Mouse (Mus musculus) cerebellum, postnatal 25 days (tissue): Measurements from ENCODE around the gene Soat2.

Experiments used
- DNase-seq, 2 experiments: peaks; one replicate each; pipeline ENCODE4 v3.0.0; 2021; ENCODE audit warnings: mixed read lengths in 2 of 2

Soat2 gene

DNA sequence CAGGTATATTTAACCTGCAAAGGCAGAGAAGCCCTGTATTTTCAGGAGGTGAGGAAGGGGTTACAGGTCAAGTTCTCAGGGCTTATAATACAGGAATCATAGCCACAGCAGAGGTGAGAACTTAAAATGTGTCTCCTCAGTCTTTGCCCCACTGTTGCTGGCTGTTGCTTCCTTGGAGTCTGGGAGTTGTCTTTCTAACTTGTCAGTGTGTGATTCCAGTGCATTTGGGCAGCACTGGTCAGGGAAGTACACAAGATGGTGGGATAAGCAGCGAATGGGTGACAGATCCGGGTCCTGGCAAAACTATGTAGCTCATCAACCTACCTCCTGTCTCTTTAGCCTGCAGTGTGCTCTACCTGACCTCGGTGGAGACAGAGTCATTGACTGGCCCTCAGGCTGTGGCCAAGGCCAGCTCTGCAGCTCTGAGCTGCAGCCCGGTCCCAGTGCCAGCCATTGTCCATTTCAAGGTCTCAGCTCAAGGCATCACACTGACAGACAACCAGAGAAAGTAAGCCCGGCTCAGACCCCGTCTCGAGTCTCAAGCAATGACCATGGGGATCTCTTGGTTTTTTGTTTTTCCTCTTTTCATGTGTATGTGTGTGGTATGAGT, 35.6 kb upstream of the Soat2 start:
- peak in 1 of 2 experiments; percentile 45 for DNase-seq

DNA sequence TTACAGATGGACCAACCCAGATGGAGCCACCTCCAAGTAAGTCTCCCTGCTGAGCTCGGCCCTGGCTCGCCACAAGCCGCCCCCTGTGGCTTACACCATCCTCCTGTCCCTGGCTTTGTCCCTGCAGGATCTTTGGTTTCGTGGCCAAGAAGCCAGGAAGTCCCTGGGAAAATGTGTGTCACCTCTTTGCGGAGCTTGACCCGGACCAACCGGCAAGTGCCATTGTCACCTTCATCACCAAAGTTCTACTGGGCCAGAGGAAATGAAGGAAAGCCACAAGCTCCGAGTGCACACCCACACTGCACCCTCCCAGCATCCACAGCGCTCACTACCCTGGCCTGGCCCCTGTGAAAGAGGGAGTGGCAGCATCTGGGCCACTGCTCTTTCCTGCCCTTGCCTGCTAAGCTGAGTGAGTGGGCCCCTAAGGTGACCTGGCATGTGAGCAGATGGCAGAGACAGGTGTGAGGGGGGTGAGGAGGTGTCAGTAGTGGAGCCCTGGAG, 34.5 kb upstream of the Soat2 start:
- peak; percentile 60 to 70 for DNase-seq

DNA sequence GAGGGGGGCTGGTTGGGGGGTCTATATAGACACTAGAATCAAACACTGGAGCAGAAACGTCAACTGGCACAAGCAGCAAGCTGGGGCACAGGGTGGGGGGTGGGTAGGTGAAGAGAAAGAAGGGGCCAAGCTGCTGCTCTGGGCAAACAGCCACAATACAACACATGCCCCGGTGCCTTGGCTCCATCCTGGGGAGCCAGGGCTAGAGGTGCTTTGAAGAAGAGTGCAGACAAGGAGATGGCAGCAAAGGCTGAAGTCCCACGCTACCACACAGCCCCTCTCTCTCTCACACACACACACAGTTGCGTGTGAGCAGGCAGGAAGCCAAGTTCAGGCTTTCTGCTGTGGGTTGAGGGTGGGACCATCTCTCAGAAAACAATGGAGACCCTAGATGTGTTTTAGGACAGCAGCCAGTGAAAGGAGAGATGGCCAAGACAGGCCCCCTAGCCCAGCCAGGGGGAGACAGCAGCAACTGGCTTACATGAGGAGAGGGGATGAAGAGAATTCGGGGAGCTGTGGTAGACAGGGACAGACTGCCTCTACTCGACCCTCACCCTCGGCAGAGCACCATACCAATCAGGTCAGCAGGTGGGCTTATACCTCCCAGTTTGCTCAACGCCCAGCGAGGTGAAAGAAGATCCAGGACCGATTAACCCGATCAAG, 33.4 kb upstream of the Soat2 start:
- DNase-seq: peak in 1 of 2 experiments; percentile 63

DNA sequence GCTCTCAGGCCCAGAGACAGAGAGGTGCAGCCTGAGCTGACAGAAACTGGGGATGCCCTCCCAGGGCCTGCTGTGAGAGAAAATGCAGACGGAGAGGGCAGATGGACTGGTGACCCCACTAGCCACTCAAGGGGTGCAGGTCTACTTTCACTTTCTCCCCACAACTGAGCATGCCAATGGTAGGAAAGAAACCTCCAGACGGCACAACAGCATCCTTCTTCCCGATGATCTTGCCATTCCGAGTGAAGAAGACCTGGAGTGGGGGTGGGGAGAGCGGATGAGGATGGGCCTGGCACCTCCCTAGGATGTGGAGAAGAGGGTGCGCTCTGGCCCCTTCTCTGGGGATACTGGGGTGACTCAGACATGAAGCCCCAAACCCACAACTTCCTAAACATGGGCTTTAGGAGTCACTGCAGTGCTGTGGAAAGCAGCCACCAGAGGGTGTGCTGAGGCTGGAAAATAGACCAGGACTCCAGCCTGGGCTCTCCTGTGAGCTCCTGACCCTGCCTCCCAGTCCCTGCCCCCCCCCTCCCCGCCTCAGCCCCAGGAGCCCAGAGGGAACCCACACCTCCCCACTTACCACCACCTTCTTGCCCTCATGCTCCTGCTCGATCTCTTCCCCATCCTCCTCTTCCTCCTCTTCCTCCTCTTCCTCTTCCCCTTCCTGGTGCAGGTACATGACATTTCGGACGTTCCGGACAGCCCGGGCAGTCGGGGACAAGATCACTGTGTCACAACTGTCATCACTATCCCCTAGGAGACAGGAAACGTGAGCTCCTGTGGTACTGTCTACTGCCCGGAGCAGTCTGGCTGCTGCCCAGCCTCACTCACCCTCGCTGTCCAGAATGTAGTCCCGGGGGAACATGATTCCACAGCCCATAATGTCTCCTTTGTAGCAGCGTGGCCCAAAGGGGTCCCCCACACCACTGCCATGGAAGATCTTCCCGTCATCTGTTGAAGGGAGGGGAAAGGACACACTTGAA, 32.6 kb upstream of the Soat2 start:
- DNase-seq: peak in 1 of 2 experiments; percentile 77

DNA sequence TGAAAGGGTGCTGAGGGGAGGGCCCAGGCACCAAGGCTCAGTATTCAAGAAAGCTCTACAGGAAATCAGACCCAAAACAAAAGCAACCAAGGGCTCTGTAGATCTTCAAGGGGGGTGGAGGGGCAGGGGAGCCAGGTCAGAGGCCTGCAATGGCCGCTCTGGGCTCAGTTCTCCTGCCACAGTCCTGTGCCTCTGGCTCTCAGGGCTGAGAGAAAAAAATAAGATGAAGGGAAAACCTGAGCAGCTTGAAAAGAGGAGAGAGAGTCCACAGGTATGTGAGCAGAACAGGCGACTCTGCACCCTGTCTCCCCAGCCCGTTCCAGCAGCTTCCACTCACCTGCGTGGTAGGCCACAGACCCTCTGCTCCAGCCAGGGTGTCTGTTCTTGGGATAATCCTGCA, 31.7 kb upstream of the Soat2 start:
- DNase-seq: peak in 1 of 2 experiments; percentile 34

DNA sequence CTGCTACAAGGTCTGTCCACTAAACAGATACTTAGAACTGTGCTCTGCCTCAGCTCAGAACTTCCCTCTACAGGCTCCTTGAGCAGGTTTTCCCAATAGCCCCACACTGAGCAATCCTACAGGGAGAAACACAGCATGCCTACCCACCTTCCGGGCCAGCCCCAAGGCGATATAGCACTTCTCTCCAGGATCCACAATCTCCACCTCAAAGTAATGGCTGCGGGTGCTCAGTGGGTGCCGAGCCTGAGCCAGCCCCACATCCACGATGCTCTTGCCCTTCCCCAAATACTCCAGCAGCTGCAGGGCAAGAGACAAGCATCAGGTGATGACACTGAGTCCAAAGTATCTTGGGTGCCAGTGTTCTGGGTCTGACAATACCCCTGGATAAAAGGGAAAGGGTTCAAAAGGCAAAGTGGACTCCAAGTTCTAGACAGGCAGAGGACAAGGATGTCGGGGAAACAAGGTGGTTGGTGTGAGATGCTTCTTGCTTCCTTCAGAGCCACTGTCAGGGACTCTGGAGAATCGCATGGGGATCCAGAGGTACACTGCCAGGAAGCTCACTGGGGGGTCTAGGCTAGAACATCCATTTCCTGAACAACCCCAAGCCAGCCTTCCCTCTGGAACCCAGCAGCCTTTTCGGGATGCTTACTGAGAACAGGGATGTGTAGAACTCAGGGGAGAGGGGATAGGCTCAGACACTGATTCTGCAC, 31.1 kb upstream of the Soat2 start:
- peak in 1 of 2 experiments; percentile 33 for DNase-seq

DNA sequence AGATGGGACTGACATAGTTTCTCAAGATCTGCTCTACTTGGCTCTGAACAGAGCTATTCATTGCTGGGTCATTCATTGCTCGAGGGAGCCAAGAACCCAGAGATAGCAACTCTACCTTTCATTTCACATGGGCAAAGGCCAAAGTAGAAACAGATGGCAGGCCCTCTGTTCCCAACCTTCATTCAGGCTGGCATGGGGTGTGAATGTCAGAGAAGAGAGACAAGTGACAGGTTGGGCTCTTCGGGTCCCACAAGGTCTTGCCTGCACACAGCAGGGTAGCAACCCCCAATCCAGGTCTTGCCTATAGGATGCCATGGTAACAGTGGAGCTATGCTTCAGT, 30.5 kb upstream of the Soat2 start:
- DNase-seq: peak; percentile 86 to 88

DNA sequence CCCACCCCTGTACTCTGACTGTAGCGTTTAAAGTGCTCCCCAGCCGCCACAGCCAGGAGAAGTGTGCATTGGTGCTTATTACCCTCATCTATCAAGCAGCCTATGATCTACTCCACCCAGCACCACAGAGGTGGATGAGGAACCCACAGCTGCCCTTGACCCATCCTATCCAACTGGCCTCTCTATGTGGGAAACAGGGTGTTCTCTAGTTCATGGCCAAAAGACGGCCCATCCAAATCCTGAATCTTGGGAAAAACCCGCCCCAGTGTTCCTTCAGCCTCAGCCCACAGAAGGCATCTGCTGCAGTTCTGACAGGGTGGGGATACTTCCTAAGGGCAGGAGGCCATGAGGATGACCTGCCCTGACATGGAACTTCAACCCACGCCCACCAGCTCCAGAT, 29.8 kb upstream of the Soat2 start:
- no peak for DNase-seq

DNA sequence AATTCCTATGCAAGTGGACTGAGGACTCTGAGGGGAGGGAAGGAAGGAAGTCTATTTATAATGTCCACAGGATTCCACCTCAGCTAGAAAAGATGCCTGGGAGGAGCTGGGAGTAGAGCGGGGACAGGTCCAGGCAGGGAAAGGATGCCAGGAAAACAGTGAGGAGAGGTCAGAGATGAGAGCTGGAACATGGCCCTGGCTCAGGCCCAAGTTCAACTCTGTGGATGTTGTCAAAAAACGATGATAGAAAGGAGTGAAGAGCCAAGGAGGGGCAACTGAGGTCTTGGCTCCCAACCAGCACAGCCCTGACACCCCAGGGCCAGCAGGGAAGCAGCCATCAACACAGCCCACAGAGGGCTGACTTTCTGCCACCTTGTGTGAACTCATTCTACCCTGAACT, 24.0 kb upstream of the Soat2 start:
- peak; percentile 81 to 89 for DNase-seq

DNA sequence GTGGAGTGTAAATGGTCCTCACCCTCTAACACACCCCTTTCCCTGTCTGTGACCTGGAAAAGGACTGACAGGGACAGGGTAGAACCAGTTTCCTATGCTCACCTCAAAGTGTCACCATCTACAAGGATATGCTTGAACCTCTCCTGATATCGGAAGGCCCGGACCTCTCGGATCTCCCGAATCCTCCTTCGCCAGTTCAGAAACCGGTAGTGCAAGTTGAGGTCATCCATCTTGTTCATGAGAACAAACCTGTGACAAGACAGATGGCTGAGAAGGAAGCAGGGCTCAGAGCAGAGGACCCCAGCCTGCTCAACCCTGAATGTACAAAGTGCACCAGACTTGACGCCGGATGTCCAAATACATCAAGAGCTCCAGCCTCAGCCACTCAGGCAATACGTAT, 17.0 kb upstream of the Soat2 start:
- no peak for DNase-seq

DNA sequence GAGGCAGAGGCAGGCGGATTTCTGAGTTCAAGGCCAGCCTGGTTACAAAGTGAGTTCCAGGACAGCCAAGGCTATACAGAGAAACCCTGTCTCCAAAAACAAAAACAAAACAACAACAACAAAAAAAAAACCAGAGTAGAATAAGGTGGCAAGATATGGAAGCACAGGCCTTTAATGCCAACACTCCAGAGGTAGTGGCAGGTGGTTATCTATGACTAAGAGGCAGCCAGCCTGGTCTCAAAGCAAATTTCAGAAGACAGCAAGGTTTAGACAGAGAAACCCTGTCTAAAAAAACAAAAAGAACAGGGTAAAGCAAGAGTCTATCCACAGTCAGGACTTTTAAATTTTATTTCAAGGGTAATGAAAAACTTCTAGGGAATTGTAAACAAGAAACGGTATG, 15.6 kb upstream of the Soat2 start:
- DNase-seq: no peak

DNA sequence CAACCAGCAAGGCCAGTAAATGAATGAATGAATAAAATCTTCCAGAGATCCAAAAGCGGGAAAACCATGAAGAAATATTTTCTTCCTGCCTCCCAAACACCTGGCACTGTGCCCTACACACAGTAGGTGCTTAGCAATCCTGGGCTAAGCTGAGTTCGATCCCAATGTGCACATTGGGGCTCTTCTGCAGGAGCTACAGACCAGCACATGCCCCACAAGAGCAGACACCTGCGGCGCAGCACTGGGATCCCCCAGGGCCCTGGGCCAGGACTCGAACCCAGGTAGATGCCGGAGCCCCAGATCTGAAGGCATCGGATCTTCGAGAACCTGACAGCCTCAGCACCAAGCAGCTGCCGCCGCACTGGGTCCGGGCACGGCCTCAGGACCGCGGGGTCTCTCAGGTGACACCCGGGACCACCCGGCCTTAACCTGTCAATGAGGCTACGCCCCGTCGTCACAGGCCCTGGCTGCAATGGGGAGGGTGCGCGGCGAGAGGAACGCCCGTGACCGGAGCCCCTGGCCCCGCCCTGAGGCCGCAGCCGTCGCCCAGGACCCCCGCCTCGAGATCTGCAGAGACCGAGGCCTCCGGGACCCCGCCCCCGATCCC, 14.7 kb upstream of the Soat2 start:
- peak in 1 of 2 experiments; percentile 60 for DNase-seq

DNA sequence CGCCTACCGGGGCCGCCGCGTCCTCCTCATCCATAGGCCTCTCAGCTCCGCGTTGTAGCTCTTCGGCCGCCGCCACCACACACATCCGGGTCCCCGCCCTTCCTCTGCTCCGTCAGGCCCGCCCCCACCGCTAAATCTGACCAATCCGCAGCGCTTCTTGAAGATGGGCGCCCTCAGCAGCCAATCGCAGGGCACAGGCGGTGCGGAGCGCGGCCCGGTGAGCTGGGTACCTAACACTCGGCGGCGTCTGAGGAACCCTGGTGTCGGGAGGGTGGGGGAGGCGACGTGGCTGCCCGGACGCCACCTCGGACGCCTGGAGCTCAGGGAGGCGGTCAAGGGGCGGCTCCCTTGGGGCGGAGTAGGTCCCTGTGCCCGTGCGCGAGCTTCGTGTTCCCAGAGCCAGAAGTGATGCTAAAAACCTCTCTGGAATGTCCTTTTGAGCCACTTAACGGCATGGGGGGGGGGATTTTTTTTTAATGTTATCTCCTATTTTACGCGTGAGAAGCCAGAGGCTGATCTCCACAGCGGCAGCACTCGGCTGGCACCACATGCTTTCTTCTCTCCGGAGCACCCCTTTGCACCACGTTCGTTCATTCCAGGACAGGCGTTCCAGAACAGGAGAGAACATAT, 14.1 kb upstream of the Soat2 start, which contains the start of gene Spryd3:
Spryd3 (minus strand) TSS at position 106 of the 630 bp plus-strand sequence.
- DNase-seq: peak; percentile 98 to 100

DNA sequence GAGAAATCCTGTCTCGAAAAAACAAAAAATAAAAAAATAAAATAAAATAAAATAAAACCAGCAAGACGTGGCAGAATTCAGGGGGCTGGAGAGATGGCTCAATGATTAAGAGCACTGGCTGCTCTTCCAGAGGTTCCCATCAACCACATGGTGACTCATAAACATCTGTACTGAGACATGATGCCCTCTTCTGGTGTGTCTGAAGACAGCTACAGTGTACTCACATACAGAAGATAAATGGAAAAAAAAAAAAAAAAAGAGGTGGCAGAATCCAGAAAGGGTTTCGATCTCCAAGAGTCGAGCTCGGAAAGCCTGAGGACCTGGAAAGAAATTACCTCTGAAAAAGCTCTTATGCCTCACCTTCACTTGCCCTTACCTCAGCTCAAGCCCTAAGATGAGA, 9.2 kb upstream of the Soat2 start:
- no peak for DNase-seq

DNA sequence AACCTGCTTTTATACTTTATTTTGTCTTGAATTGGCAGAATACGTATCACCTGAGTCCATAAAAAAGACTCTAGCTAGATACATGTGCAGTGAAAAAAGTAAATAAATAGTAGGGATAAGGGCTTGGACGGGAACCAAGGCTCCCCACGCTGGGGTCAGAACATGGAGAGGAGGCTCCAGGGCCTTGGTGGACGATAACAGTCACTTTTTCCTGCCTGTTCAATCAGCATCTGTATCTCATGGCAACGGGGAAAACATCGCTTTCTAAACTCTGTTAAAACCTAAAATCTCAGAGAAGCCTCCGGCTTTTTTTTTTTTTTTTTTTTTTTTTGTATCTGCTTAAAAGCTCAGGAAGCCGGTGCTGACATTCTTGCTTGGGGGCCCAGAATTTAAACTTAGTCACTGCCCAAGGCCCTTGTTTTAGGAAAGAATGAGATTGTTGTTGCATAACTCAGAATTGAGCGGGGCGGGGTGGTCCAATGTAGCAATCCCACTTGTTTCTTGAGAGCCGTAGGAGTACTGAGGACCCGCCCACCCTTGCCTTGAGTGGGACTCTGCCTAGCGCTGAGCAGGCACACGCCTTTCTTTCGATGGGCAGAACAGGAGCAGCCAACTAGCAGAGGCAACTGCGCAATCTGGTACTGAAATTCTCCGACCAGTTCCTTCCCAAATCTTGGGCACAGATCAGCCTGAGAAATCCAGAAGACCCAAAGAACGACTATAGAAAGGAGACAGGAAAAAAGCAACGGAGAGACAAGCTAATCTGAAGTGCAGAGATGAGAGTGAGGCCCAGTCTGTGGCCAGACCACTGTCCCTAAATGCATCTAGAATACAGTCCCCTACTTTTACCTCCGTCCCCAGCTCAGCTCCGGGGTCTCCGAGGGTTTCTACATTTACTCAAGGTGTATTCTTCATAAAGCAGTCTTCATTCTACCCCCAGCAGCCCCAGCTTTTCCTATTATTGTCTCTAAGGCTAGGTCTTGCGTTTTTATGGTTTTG, 7.1 kb upstream of the Soat2 start:
- DNase-seq: no peak

DNA sequence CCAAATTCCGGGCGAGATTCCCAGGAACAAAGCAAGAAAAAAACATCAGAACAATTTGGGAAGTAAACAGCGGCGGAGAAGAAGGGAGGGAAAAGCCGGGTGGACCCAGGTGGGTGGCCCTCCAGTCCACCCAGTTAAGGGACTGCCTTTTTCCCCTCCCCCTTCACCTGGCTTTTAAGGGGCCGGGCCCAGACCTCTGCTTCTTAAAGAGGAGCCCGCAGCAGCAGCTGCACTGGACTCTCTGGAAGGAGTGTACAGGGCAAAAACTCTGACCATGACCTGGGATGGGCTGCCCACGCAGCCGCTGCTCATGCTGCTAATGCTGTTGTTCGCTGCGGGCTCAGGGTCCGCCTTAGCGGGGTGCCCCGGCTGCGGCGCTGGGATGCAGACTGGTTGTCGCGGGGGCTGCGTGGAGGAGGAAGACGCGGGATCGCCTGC, 6.0 kb upstream of the Soat2 start, which contains the start of gene Igfbp6:
Igfbp6 (plus strand) TSS at position 89 of the 438 bp plus-strand sequence.
- DNase-seq: no peak

DNA sequence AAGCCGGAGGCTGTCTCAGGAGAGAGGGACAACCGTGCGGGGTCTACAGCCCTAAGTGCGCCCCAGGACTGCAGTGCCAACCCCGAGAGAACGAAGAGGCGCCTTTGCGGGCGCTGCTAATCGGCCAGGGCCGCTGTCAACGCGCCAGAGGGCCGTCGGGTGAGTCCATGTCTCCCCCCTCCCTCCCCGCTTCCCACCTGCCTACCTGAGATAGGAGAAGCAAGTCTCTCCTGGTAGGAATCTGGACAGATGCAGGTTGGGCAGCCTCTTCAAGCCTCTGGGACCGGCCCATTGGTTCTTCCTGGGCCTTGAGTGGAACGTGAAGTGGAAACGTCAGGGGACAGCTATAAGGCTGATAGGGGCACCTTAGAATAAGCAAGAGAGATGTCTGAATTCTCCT, 5.6 kb upstream of the Soat2 start:
- no peak for DNase-seq

DNA sequence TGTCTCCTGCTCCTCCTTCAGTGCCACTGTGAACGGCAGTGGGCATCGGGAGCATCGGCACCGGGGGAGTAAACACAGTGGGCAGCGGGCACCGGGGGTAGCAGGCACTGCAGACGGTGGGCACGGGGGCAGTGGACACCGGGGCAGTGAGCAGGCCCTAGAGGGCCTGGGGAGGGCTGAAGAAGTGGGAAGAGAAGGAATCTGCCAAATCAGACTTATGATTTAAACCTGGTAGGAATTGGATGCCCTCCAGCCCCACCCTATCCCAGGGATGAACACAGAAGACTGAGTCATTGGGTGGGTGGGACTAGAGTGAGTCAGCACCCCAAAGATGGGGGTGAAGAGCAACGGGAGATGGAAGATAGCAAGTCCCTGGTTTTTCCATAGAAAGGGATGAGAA, 5.0 kb upstream of the Soat2 start:
- no peak for DNase-seq

DNA sequence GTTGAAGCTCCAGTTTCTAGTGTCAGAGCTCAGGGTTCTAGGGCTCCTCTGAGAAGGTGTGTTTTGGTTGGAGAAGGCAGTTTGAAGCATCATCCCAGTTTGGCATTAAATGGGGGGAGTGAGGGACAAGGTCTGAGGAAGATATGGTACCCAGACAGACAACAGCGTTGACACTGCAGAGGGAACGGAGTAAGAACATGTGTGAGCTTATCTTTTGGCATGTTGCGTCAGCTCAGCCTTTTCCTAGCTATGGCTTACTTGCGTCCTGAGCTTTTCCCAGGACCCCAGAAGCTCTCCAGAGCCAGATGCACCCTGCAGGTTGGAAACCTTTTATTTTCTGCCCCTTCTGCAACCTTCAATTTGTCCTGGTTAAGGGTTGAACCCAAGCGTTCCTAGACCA, 4.2 kb upstream of the Soat2 start:
- DNase-seq: no peak

DNA sequence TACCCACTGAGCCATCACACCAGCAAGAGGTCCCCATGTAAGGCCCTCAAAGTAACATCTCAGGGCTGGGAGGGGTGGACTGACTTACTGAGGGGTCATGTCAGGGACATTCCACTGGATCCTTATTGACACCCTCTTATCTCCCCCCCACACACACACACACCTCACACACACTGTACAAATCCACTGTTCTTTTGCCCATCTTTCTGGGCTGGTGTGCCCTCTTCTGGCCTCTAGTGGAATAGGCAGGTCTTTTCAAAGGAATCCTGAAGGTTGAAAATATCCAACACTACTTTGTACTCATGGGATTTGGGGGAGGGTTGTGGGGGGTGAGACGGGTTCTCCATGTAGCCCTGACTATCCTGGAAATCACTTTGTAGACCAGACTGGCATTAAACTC, 3.4 kb upstream of the Soat2 start:
- DNase-seq: peak; percentile 72 to 83
